Comparison of ENCODE assay signal across 8 mouse cellular contexts in the genomic region with DNA sequence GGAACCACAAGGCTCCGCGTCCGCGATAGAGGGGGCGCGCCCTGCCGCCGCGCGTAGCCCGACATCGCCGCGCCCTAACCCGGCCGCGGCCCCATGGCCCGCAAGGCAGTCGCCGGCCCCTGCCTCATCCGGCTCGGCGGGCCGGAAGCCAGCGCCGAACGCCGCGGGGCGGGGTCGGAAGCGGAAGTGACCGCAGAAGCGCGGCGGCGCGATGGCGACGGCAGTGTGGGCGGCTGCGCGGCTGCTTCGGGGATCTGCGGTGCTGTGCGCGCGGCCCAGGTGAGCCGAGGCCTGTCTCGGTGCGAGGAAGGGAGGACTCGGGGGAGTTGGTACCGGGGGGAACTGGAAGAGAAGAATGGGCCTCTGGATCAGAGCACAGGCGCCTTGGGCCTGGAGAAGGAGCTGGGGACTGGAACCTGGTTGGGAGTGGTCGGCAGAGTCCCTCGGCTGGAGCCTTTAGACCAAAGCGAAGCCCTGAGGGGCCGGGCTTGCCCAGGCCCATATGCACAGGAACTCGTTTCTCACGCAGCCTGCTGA. TPM values are rescaled to one million over a fixed set of nuclear protein-coding genes. Genes with fewer than 3 reads are reported as not detected.
DNase-seq lines count a peak whose midpoint lies in the region; ATAC-seq and TF ChIP-seq lines count a peak whose summit lies in the region.

A gene (minus strand): TSS at position 163 of the 537 bp plus-strand sequence.
A gene (plus strand): TSS at position 186 of the 537 bp plus-strand sequence.

- H3K4me3 ChIP-seq in E14TG2a.4 (replicated peaks; ENCODE audit: low read length) = peak within 1 kb of the TSS; percentile 97
- H3K4me3 ChIP-seq in forebrain, embryonic 11.5 days (ENCODE audit: low read depth, low read length) = peak within 1 kb of the TSS; percentile 97
- H3K4me3 ChIP-seq in heart, embryonic 15.5 days = peak within 1 kb of the TSS; percentile 97
- peak within 1 kb of the TSS; percentile 94 for H3K4me3 ChIP-seq in liver, embryonic 16.5 days (ENCODE audit: low read depth, low read length)
- H3K4me3 ChIP-seq in neural tube, embryonic 13.5 days = peak within 1 kb of the TSS; percentile 91

- no peaks in the 10 kb centered on the region for H3K27me3 ChIP-seq in E14TG2a.4 (ENCODE audit: insufficient read depth, low read length)
- no peaks in the 10 kb centered on the region; the same call in 1 of the 2 replicates for H3K27me3 ChIP-seq in forebrain, embryonic 11.5 days (ENCODE audit: control insufficient read depth, insufficient read depth, low read length)
- no peaks in the 10 kb centered on the region for H3K27me3 ChIP-seq in heart, embryonic 15.5 days
- H3K27me3 ChIP-seq in liver, embryonic 16.5 days (ENCODE audit: control insufficient read depth, insufficient read depth, low read depth, low read length) = no peaks in the 10 kb centered on the region
- H3K27me3 ChIP-seq in neural tube, embryonic 13.5 days = no peaks in the 10 kb centered on the region

- under 1% methylated on average over 58 of the region's 60 CpGs for WGBS in forebrain, embryonic 11.5 days
- WGBS in heart, embryonic 15.5 days = under 1% methylated on average over 56 of the region's 60 CpGs
- WGBS in liver, embryonic 16.5 days (ENCODE audit: insufficient replicate concordance) = under 1% methylated on average over 60 of the region's 60 CpGs
- WGBS in neural tube, embryonic 13.5 days = under 1% methylated on average over 56 of the region's 60 CpGs

- peak within 1 kb of the TSS; percentile 62 for H3K27ac ChIP-seq in forebrain, embryonic 11.5 days (ENCODE audit: low read depth, low read length)
- H3K27ac ChIP-seq in heart, embryonic 15.5 days = peak within 1 kb of the TSS; percentile 70
- peak within 1 kb of the TSS; percentile 78 for H3K27ac ChIP-seq in liver, embryonic 16.5 days (ENCODE audit: low read length)
- peak within 1 kb of the TSS; percentile 75 for H3K27ac ChIP-seq in neural tube, embryonic 13.5 days (replicated peaks)

- peaks cover 31% of the 10 kb centered on the region for H3K4me1 ChIP-seq in E14TG2a.4 (replicated peaks; ENCODE audit: low read depth, low read length)
- peaks cover 11% of the 10 kb centered on the region; the same call in 1 of the 2 replicates for H3K4me1 ChIP-seq in forebrain, embryonic 11.5 days (replicated peaks; ENCODE audit: control insufficient read depth, insufficient read depth, low read length)
- peaks cover 21% of the 10 kb centered on the region for H3K4me1 ChIP-seq in heart, embryonic 15.5 days (replicated peaks)
- peaks cover 20% of the 10 kb centered on the region for H3K4me1 ChIP-seq in liver, embryonic 16.5 days (ENCODE audit: control insufficient read depth, low read depth, low read length)
- peaks cover 26% of the 10 kb centered on the region for H3K4me1 ChIP-seq in neural tube, embryonic 13.5 days (replicated peaks)

- ATAC-seq in forebrain, embryonic 11.5 days (replicated peaks; ENCODE audit: low FRiP score) = peak; percentile 93
- ATAC-seq in heart, embryonic 15.5 days (replicated peaks; ENCODE audit: insufficient number of reproducible peaks, insufficient read depth, low FRiP score, low read depth) = peak; percentile 86
- peak; percentile 92 for ATAC-seq in liver, embryonic 16.5 days (ENCODE audit: low read depth)
- peak; percentile 94 for ATAC-seq in neural tube, embryonic 13.5 days (ENCODE audit: low read depth)

- peak within 1 kb of the TSS; percentile 85 for H3K9ac ChIP-seq in forebrain, embryonic 11.5 days (ENCODE audit: low read length)
- peak within 1 kb of the TSS; percentile 95 for H3K9ac ChIP-seq in heart, embryonic 15.5 days
- peak within 1 kb of the TSS; percentile 94 for H3K9ac ChIP-seq in liver, embryonic 16.5 days (ENCODE audit: low read depth, low read length)
- peak within 1 kb of the TSS; percentile 93 for H3K9ac ChIP-seq in neural tube, embryonic 13.5 days

- TF ChIP-seq CTCF in E14TG2a.4 (conservative IDR thresholded peaks at IDR 0.05; ENCODE audit: low read length) = no peak

- peaks cover 82% of the 10 kb centered on the region for H3K36me3 ChIP-seq in E14TG2a.4 (ENCODE audit: insufficient read depth, low read length)
- H3K36me3 ChIP-seq in forebrain, embryonic 11.5 days (ENCODE audit: control insufficient read depth, insufficient read depth, low read length) = peaks cover 31% of the 10 kb centered on the region
- peaks cover 71% of the 10 kb centered on the region for H3K36me3 ChIP-seq in heart, embryonic 15.5 days
- H3K36me3 ChIP-seq in liver, embryonic 16.5 days (ENCODE audit: control insufficient read depth, insufficient read depth) = peaks cover 60% of the 10 kb centered on the region
- H3K36me3 ChIP-seq in neural tube, embryonic 13.5 days = peaks cover 76% of the 10 kb centered on the region

- no peaks in the 10 kb centered on the region for H3K9me3 ChIP-seq in E14TG2a.4 (ENCODE audit: low read length)
- H3K9me3 ChIP-seq in forebrain, embryonic 11.5 days (ENCODE audit: control insufficient read depth, low read length) = no peaks in the 10 kb centered on the region
- no peaks in the 10 kb centered on the region for H3K9me3 ChIP-seq in heart, embryonic 15.5 days (replicated peaks)
- no peaks in the 10 kb centered on the region for H3K9me3 ChIP-seq in liver, embryonic 16.5 days (replicated peaks; ENCODE audit: control insufficient read depth, low read length)
- H3K9me3 ChIP-seq in neural tube, embryonic 13.5 days = no peaks in the 10 kb centered on the region

- peak within 1 kb of the TSS; percentile 94 for H3K4me2 ChIP-seq in forebrain, embryonic 11.5 days (ENCODE audit: low read depth, low read length, severe bottlenecking)
- peak within 1 kb of the TSS; percentile 84 for H3K4me2 ChIP-seq in heart, embryonic 15.5 days
- peak within 1 kb of the TSS; percentile 93 for H3K4me2 ChIP-seq in liver, embryonic 16.5 days (ENCODE audit: low read depth, low read length)
- peak within 1 kb of the TSS; percentile 99 for H3K4me2 ChIP-seq in neural tube, embryonic 13.5 days

- DNase-seq in c-Kit-positive CD71-negative TER-119-negative erythroid progenitor cells, embryonic 14.5 days (ENCODE audit: low read depth) = peak; percentile 74
- peak; percentile 90 for DNase-seq in forebrain, embryonic 11.5 days (ENCODE audit: low spot score)
- peak; percentile 84 to 92 for DNase-seq in kidney, postnatal 25 days
- peak; percentile 58 for DNase-seq in telencephalon, adult 2 months (ENCODE audit: low read depth, low spot score)

RNA-seq across cellular contexts. Expression of the first gene that starts in this region (rescaled TPM):
- 137 and 142 TPM in 2 replicates for polyA plus RNA-seq in forebrain, embryonic 11.5 days (2014; fragmentation: Nextera tagmentation; extraction: Ambion mirVana)
- 72.3 and 82.9 TPM in 2 replicates for polyA plus RNA-seq in heart, embryonic 15.5 days (2015; fragmentation: Nextera tagmentation; extraction: Ambion mirVana)
- polyA plus RNA-seq in liver, embryonic 16.5 days (2015; fragmentation: Nextera tagmentation; extraction: Ambion mirVana) = 34.1 and 34.4 TPM in 2 replicates
- 158 and 164 TPM in 2 replicates for polyA plus RNA-seq in neural tube, embryonic 13.5 days (2015; fragmentation: Nextera tagmentation; extraction: Ambion mirVana)

RNA-seq across cellular contexts. Expression of the second gene that starts in this region (rescaled TPM):
- 130 and 131 TPM in 2 replicates for polyA plus RNA-seq in forebrain, embryonic 11.5 days (2014; fragmentation: Nextera tagmentation; extraction: Ambion mirVana)
- 103 and 111 TPM in 2 replicates for polyA plus RNA-seq in heart, embryonic 15.5 days (2015; fragmentation: Nextera tagmentation; extraction: Ambion mirVana)
- polyA plus RNA-seq in liver, embryonic 16.5 days (2015; fragmentation: Nextera tagmentation; extraction: Ambion mirVana) = 55.8 and 57.6 TPM in 2 replicates
- polyA plus RNA-seq in neural tube, embryonic 13.5 days (2015; fragmentation: Nextera tagmentation; extraction: Ambion mirVana) = 96.5 and 97.6 TPM in 2 replicates

Comparison
In these comparisons a context has a peak if more than half of its experiments do, and no peak if none do; other contexts are left out.
1. Peak in every context shown above with its lines: DNase-seq, ATAC-seq, H3K4me3 ChIP-seq and H3K27ac ChIP-seq.